Mouse (Mus musculus): ENCODE measurements at regions not wholly inside any gene's neighbourhood (a gene's known extent, or its start where the extent isn't known, plus 50 kb on each side); places are given as distances from the start of the nearest gene placed in this dataset.

DNA sequence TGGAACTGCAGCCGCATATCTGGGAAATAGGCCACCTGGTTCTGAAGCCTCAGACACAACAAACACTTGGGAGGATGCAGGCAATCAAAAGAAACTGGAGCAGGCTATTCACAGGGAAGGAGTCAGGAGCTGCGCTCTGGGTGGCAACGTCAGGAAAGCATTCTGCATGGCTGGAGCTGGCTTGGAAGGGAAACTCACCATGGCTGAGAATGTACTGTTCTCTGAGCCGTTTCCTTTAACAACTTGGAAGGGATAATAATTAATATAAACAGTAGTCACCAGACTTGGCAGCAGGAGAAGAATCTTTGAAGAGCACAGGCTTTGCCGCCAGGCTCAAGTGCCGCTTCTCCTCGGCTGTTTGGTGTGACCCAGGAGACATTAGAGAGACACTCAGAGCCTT lies 434.5 kb downstream of the Tns3 start:
- in situ Hi-C loops (cut with MseI, MboI) = loop anchor here in 1 of 2 experiments (25.0 kb wide), 1 partner anchor 1017 kb away; the partner anchor contains the start of gene Igfbp3

- in situ Hi-C loops (cut with MseI, MboI) = loop anchor here in 1 of 2 experiments (25.0 kb wide), 1 partner anchor 1016 kb away; the partner anchor contains the start of gene Igfbp3
Measured at GRCm38 (mm10) chr11:8227772-8228425, 436.4 kb downstream of the Tns3 start.

DNA sequence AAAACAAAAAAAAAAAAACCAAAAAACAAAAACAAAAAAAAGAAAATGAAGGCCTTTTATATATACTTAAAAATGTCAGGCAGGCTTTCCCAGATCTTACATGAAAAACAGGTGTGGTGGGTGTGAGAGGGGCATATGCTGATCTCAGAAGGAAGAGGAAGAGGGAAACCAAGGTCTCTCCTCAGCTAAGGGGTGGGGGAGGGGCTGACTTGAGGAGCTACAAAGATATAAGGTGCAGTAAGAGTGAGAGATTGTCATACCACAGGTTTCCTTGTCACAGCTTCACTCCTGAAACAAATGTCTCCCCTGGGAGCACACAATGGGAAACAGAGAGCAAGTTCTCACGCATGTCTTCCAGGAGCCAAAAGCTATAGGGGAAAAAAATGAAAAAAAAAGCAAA lies 440.0 kb downstream of the Tns3 start:
- in situ Hi-C loops (cut with MseI, MboI) = no loop called here

DNA sequence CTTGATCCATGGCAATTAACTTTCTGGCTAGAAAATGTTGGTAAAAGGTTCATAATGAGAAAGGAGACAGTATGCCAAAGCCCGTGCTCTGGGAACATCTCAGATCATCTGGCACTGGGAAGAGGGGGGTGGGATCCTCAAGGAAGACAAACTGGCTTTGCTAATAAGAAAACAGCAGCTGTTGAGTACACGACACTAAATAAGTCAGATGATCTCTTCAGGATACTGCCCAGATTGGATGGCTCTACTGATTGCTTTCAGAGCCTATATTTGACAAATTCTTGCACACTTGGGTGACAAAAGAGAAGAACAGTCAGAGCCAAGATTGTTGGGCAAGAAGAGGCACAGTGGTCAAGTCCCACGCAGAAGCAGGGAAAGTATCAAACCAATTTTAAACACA lies 443.7 kb downstream of the Tns3 start:
- in situ Hi-C loops (cut with MseI, MboI) = no loop called here

GRCm38 (mm10) chr11:8219911-8220310 lies 444.4 kb downstream of the Tns3 start:
- in situ Hi-C loops (cut with MseI, MboI) = no loop called here

DNA sequence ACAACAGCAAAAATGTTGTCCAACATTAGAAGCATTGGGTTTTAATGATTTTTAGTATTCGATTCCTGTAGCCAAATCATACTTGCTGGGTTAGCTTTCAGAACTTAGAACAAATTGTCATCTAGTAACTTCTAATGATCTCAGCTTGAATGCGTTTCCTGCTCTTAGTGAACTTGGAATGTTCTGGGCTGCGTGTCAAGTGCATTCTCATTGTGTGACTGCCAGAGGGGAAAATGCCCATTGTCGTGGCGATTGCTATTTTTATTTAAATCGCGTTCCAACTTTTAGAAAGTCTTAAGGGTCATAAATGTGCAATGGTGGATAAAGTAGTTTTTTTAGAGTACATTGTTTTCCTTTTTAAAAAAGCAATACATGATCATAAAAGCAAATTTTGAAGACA lies 448.7 kb downstream of the Tns3 start:
- in situ Hi-C loops (cut with MseI, MboI) = no loop called here

- in situ Hi-C loops (cut with MseI, MboI) = no loop called here
Measured at GRCm38 (mm10) chr11:8214305-8214903, 449.9 kb downstream of the Tns3 start.

GRCm38 (mm10) chr11:8213130-8213529 lies 451.2 kb downstream of the Tns3 start:
- in situ Hi-C loops (cut with MseI, MboI) = no loop called here

- in situ Hi-C loops (cut with MseI, MboI) = no loop called here
Measured at GRCm38 (mm10) chr11:8212714-8213113, 451.6 kb downstream of the Tns3 start.

DNA sequence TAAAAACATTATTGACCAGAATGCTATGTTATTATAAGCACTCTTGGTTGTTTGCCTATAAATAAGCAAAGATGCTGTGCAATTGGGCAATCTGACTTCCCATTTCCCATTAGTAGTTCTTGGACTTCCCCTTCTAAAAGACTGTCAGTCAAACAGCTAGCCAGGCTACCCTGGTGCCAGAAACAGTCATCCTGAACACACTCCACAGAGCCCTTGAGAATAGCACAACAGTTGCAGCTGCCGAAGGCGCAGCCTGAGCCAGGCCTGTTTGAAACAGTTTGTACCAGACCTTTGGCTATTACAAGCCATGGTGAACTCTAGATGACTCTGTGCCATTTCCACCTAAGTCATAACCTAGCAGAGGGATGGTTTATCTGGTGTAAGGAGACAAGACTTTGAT lies 455.3 kb downstream of the Tns3 start:
- in situ Hi-C loops (cut with MseI, MboI) = no loop called here

GRCm38 (mm10) chr11:8199293-8199692 lies 465.0 kb downstream of the Tns3 start:
- in situ Hi-C loops (cut with MseI, MboI) = no loop called here
